Mouse (Mus musculus) right cerebral cortex, postnatal 10 days (tissue): ENCODE measurements around the gene Sapcd2.
A peak's percentile ranks its signal among the peaks of the same experiment; 100 is the strongest.

Experiments
- DNase-seq, 2 experiments: peaks; one replicate each; pipeline ENCODE4 v3.0.0; 2021; ENCODE audit warnings: low spot score in 2 of 2

The Sapcd2 gene

GRCm38 (mm10) chr2:25371764-25372643, at the start of gene Sapcd2:
Sapcd2 (plus strand) TSS chr2:25372321.
- DNase-seq = peak; percentile 93 to 95

GRCm38 (mm10) chr2:25326036-25326435, 46.1 kb upstream of the Sapcd2 start:
- no peak for DNase-seq

- peak; percentile 61 for DNase-seq
Observed at GRCm38 (mm10) chr2:25328440-25328839, 43.7 kb upstream of the Sapcd2 start.

DNA sequence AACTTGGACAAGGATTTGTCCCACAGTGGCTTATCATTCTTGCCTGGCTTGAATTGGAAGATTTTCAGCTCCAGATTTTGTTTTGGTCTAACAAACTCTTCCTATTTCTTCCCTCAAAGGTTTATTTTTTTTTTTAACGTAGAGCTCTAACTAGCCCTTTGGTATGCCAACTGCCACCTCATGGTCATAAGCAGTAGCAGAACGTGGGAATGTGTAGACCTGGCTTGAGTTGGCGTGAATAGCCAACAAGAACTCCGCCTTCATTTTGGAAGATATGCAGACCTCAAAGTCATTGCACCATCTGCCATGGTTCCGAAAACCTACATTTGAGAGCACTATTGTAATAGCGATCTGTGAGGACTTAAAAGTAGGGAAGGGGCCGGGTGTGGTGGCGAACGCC, 40.7 kb upstream of the Sapcd2 start:
- no peak for DNase-seq

- DNase-seq = peak; percentile 100
Observed at GRCm38 (mm10) chr2:25332286-25333160, 39.6 kb upstream of the Sapcd2 start, which contains the start of gene Man1b1. Man1b1 (plus strand) TSS chr2:25332338.

GRCm38 (mm10) chr2:25333569-25333968, 38.6 kb upstream of the Sapcd2 start:
- DNase-seq = no peak

DNA sequence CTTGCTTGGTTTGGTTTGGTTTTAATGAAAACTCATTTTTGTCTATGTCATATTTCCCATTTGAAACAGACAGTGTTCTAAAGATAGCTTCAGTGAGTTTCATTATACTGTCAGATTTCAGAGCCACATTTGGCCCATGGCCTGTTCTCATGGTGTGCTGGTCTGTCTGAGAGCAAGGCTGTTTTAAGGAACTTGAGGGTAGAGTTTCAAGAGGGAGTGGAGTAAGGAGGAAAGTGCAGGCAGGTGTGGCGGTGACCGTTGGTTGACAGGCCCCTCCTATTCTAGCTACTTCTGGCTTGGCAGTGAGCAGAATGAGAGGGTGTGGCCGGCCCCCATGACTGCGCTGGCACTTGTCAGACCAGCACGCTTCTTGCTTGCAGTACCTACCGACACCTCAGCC, 33.8 kb upstream of the Sapcd2 start:
- no peak for DNase-seq

DNA sequence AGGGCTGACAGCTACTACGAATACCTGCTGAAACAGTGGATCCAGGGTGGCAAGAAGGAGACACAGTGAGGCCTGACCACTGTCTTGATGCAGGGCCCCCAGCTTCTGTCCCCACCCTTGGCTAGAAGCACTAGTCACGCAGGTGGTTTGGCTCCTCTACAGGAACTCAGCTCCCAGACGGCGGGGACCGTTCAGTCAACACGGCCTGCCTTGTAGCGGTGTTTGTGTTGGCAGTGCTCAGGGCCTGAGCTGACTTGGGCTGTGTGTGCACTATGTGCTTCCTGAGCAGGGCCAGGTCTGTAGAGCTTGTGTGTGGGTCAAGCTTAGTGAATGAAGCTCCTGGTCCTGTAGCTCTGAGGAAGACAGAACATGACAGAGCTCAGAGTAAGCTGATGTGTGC, 24.0 kb upstream of the Sapcd2 start:
- no peak for DNase-seq

- DNase-seq = no peak
Observed at GRCm38 (mm10) chr2:25349499-25349898, 22.6 kb upstream of the Sapcd2 start.

DNA sequence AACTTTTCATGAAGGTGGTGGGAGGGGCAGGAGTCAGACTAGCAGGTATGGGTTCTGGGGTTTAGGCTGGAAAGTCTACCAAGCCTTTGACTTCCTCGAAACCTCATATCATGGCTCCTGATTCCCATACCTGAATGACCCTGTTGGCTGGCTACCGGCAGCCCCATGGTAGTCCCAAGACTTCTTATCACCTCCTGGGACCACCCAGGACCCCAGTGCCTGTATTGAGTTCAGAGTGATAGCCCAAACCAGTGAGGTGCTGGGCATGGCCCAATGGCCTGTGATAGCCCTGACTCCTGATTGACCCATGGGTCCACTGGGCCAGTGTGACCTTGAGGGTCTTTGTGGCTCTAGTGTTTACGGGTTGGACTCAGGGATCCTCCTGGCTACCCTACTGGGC, 21.4 kb upstream of the Sapcd2 start:
- no peak for DNase-seq

DNA sequence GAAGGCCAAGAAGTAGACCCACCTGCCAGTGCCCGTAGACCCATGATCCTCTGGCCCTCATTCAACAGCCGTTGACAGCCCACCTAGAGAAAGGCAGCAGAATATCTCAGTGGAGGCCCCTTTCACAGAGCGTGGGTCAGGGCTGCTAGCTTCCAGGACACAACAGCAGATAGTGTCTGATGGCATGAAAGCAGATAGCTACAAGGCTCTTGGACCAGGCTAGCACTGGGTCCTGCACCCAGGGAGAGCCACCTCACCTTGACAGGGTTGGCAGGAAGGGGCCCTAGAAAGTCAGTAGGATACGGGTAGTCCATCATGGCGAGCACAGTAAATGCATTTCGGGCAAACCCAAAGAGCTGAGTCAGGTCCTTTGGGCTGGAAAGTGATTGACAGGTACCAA, 17.9 kb upstream of the Sapcd2 start:
- DNase-seq = no peak

GRCm38 (mm10) chr2:25355419-25356066, 16.6 kb upstream of the Sapcd2 start:
- DNase-seq = no peak

GRCm38 (mm10) chr2:25356208-25357079, 15.7 kb upstream of the Sapcd2 start, which contains the start of gene Dpp7:
Dpp7 (minus strand) TSS chr2:25356359.
- peak; percentile 89 to 93 for DNase-seq

DNA sequence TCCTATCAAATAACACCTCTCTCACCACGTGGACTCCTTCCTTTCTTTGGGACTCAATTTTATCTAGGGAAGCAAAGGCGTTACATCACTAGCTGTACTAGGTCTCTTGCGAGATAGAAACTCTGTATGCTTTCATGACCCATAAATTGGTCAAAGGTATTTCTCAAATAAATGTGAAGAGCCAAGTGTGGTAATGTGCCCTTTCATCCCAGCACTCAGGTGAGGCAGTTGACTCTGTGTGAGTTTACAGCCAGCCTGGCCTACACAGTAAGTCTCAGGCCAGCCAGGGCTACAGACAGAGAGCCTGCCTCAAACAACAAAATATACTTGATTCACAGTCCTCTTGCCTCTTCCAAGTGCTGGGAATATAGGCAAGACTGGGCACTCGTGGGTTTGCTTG, 12.3 kb upstream of the Sapcd2 start:
- DNase-seq = no peak

DNA sequence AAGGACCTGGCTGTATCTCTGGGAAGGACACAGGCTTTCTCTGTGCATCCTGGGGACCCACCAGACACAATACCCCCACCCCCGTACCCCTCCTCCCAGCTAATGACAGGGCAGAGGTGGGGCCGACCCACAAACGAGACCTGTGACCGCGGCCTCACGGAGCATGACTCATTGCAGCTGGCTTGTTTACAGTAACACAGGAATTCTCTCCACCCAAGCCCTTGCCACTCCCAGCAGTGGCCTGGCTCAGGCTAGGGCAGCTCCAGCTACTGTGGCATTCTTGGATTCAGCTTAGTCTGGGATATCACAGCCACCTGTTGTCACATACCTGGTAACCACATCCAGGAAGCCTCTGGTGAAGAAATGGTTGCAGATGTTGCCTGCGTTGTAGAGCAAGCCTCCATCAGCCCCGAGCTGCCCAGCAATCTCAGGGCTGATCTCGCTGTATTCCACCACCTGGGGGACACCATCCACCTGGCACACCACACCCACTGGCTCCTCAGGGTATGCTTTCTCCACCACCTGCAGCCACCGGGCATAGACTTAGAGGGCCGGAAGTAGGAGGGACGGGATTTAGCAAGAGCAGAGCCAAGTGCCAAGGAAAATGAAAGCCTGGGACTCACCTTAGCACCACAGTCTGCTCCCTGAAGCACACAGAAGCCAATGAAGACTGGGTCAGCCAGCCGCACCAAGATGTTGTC, 8.5 kb upstream of the Sapcd2 start:
- DNase-seq = no peak

- no peak for DNase-seq
Observed at GRCm38 (mm10) chr2:25364313-25364712, 7.8 kb upstream of the Sapcd2 start.

- DNase-seq = no peak
Observed at GRCm38 (mm10) chr2:25364761-25365090, 7.4 kb upstream of the Sapcd2 start.

- DNase-seq = peak; percentile 70 to 74
Observed at GRCm38 (mm10) chr2:25365091-25365761, 6.9 kb upstream of the Sapcd2 start, which contains the start of gene Uap1l1. Uap1l1 (minus strand) TSS chr2:25365682.

DNA sequence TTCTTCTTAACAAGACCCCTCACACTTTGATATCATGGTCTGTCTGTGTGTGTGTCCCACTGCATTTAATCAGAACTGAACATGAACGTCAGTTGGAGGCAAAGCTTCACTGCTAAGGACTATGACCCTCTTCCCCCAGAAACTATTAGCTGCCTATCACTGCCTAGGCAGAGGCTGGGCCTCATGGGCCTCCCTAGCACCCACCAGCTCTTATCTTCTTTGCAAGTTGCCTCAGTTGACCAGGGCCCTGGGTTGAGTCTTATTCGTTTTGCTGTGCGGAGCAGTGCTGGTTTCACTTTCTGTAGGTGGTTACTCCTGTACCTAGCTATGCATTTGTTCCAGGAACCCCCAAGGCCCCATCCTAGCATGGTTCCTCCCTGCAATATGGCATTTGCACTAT, 2.1 kb upstream of the Sapcd2 start:
- no peak for DNase-seq
